Mouse (Mus musculus) spleen, adult 2 months (tissue): ENCODE data around the gene Olfr457.

Source experiments
- CTCF ChIP-seq: fragments of 200-500 bp; IDR thresholded peaks from 2 replicates; pipeline ENCODE4 v1.5.1; 2011; ENCODE audit warnings: mild to moderate bottlenecking, inconsistent platforms; ENCODE audit not compliant: insufficient read depth, insufficient read length, insufficient replicate concordance; ENCODE audit errors: extremely low read depth
- POLR2A ChIP-seq: fragments of 200-500 bp; IDR thresholded peaks from 2 replicates; pipeline ENCODE4 v1.6.1; 2011; ENCODE audit warnings: low read depth, low read length, inconsistent platforms

- TF ChIP-seq CTCF (no peak), POLR2A (no peak)
Observed at GRCm38 (mm10) chr6:42424472-42424871, 51.7 kb downstream of the Olfr457 start.
